ENCODE assay signal across 22 mouse cellular contexts in the genomic region with DNA sequence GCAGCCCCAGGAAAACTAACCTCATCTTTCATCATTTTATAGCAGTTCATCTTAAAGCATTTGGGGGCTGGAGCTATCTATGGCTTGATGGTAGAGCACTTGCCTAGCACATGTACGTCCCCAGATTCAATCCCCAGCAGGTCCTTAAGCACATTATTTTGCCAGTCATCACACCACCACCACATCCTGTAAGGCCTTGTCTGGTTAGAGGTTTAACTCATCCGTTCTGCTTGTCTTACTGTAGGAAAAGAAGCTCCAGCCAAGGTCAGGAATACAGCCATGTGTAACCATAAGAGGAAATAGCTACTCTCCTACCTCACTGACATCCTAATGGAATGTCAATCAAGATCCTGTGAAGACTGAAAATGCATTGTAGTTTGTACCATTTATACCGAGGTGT. TPM values are rescaled to one million over a fixed set of nuclear protein-coding genes. Genes with fewer than 3 reads are reported as not detected.
DNase-seq lines count a peak whose midpoint lies in the region; TF ChIP-seq lines count a peak whose summit lies in the region.
"Had no signal": no experiment of that assay in that cellular context is flagged by ENCODE, and none has a peak within 500 bp of the region (broad histone marks: within the 10 kb centered on the region; RNA-seq: fewer than 3 reads in every experiment).

No protein-coding gene starts in this region.

- peak overlapping the region; percentile 35; the same call in 1 of the 2 replicates for H3K27ac ChIP-seq in CH12.LX (ENCODE audit: insufficient read depth, low read depth)
- H3K27ac ChIP-seq: embryonic facial prominence, embryonic 13.5 days; embryonic facial prominence, embryonic 15.5 days; forebrain, embryonic 10.5 days; forebrain, embryonic 12.5 days had no signal

- H3K9me3 ChIP-seq in CH12.LX (replicated peaks; ENCODE audit: low read length), result no peaks in the 10 kb centered on the region
- H3K9me3 ChIP-seq: embryonic facial prominence, embryonic 13.5 days; embryonic facial prominence, embryonic 15.5 days; forebrain, embryonic 10.5 days; forebrain, embryonic 12.5 days had no signal

- TF ChIP-seq CTCF in CH12.LX (conservative IDR thresholded peaks at IDR 0.05 in 1 of 2, IDR thresholded peaks at IDR 0.05 in 1 of 2; ENCODE audit: low read depth in 2 of 2, low read length in 2 of 2), result no peak

- no peak overlapping the region for H3K9ac ChIP-seq in CH12.LX (ENCODE audit: insufficient read depth, low read depth)
- H3K9ac ChIP-seq: embryonic facial prominence, embryonic 13.5 days; embryonic facial prominence, embryonic 15.5 days; forebrain, embryonic 12.5 days had no signal

- TF ChIP-seq EP300 in CH12.LX (IDR thresholded peaks at IDR 0.05; ENCODE audit: low read length), result no peak

- dilution Hi-C loops in CH12.LX (cut with MboI; ENCODE audit: extremely low pct_ligation_motif_present, extremely low pct_unique_long_range_greater_than_20kb, low sequenced_read_pairs), result no loop called here

- in situ Hi-C loops in CH12.LX (cut with MboI; ENCODE audit: low pct_ligation_motif_present, low pct_unique_long_range_greater_than_20kb, low sequenced_read_pairs), result no loop called here

- DNase-seq in heart, adult 11 months, result peak; percentile 39
- DNase-seq in heart, postnatal 4 days, result no peak
- DNase-seq in thymus, postnatal 0 days (ENCODE audit: low spot score), result peak; percentile 9
- DNase-seq in thymus, postnatal 14 days, result no peak
- no peak for DNase-seq in CH12.LX (ENCODE audit: extremely low read depth)
- no peak for DNase-seq in spleen, adult 12 weeks (ENCODE audit: low spot score)
- no peak for DNase-seq in cerebellum, postnatal 14 days
- DNase-seq: adrenal gland, adult 2 months; adrenal gland, postnatal 10 days; adrenal gland, postnatal 25 days; B cell, adult 2 months; cerebellum, adult 11 months; cerebellum, adult 18-20 months; cerebellum, adult 8-10 months; cerebellum, adult 9-11 months; cerebellum, postnatal 25 days; embryo, embryonic 11 days had no signal

- peaks cover 4 to 19% of the 10 kb centered on the region in 2 experiments for H3K4me1 ChIP-seq in CH12.LX (ENCODE audit: control insufficient read depth in 1 of 2, insufficient read depth in 2 of 2)
- H3K4me1 ChIP-seq: embryonic facial prominence, embryonic 13.5 days; forebrain, embryonic 10.5 days; forebrain, embryonic 12.5 days had no signal

- no peaks in the 10 kb centered on the region for H3K27me3 ChIP-seq in CH12.LX (replicated peaks)
- H3K27me3 ChIP-seq: embryonic facial prominence, embryonic 13.5 days; embryonic facial prominence, embryonic 15.5 days; forebrain, embryonic 12.5 days had no signal

- H3K4me2 ChIP-seq in CH12.LX (ENCODE audit: insufficient read depth, low read depth, poor library complexity, severe bottlenecking), result no peak overlapping the region
- H3K4me2 ChIP-seq: embryonic facial prominence, embryonic 13.5 days; embryonic facial prominence, embryonic 15.5 days; forebrain, embryonic 12.5 days had no signal

- H3K4me3 ChIP-seq in CH12.LX (replicated peaks in 1 of 3; ENCODE audit: low read depth in 2 of 3, low read length in 2 of 3, poor library complexity in 1 of 3), result no peak overlapping the region
- H3K4me3 ChIP-seq: embryonic facial prominence, embryonic 13.5 days; embryonic facial prominence, embryonic 15.5 days; erythroblast, embryonic 14.5 days; forebrain, embryonic 10.5 days; forebrain, embryonic 12.5 days had no signal

- no peak for TF ChIP-seq POLR2A in CH12.LX (IDR thresholded peaks at IDR 0.05; ENCODE audit: low read depth, low read length)

- H3K79me2 ChIP-seq in CH12.LX (replicated peaks; ENCODE audit: control insufficient read depth, extremely low read depth, insufficient read depth, poor library complexity, severe bottlenecking), result peaks cover 3% of the 10 kb centered on the region

- H3K36me3 ChIP-seq in CH12.LX (replicated peaks in 1 of 2; ENCODE audit: control insufficient read depth in 1 of 2, insufficient read depth in 1 of 2, low read length in 1 of 2), result peaks cover 86 to 91% of the 10 kb centered on the region in 2 experiments

- TF ChIP-seq RAD21 in CH12.LX (IDR thresholded peaks at IDR 0.05; ENCODE audit: low read depth, low read length), result no peak

TF ChIP-seq in CH12.LX, 34 proteins besides CTCF, POLR2A, EP300 and RAD21:
- TF ChIP-seq SIN3A (IDR thresholded peaks at IDR 0.05; ENCODE audit: low read length) (no peak), ZMIZ1 (IDR thresholded peaks at IDR 0.05; ENCODE audit: low read depth, low read length) (no peak), SMC3 (IDR thresholded peaks at IDR 0.05; ENCODE audit: low read depth, low read length) (no peak), HCFC1 (IDR thresholded peaks at IDR 0.05; ENCODE audit: low read depth, low read length) (no peak), BHLHE40 (IDR thresholded peaks at IDR 0.05; ENCODE audit: low read depth, low read length) (no peak), TBP (conservative IDR thresholded peaks at IDR 0.05; ENCODE audit: low read depth, low read length) (no peak), ELF1 (IDR thresholded peaks at IDR 0.05; ENCODE audit: low read depth, low read length) (no peak), GABPA (IDR thresholded peaks at IDR 0.05; ENCODE audit: insufficient replicate concordance, low read depth, low read length) (no peak), ZC3H11A (IDR thresholded peaks at IDR 0.05; ENCODE audit: low read depth, low read length) (no peak), NELFE (IDR thresholded peaks at IDR 0.05; ENCODE audit: low read depth, low read length) (no peak)
TF ChIP-seq in CH12.LX: peak in this region for 0.

RNA-seq across cellular contexts. Expression of gene Rab14, which starts 22.8 kb away (rescaled TPM):
- 100 to 1,000 TPM; 154 to 165 TPM for total RNA-seq in heart, postnatal 4 days (2021)
- polyA plus RNA-seq in thymus, postnatal 0 days (2015; fragmentation: Nextera tagmentation; extraction: Ambion mirVana), result 309 and 366 TPM in 2 replicates
- total RNA-seq in CH12.LX (2012; rRNA removed) (26.8 and 31.6 TPM in 2 replicates), CH12.LX (2014; rRNA removed) (66.2 and 69.2 TPM in 2 replicates)
- 83.1 and 94.4 TPM in 2 replicates for polyA plus RNA-seq in CH12.LX (2012; ENCODE audit: insufficient read length, low read depth)

Comparison
In these comparisons a context has a peak if more than half of its experiments do, and no peak if none do; other contexts are left out.
1. DNase-seq: peak in heart, adult 11 months (single experiment) and thymus, postnatal 0 days (single experiment); none in heart, postnatal 4 days (single experiment), thymus, postnatal 14 days (single experiment), CH12.LX (single experiment), spleen, adult 12 weeks (single experiment) and cerebellum, postnatal 14 days (0 of 2).